Mouse (Mus musculus) thymus, adult 2 months (tissue): ENCODE results near the gene Rasa2.

ENCODE experiments used
- CTCF ChIP-seq: fragments of 200-500 bp; IDR thresholded peaks from 2 replicates; pipeline ENCODE4 v1.5.1; 2012; ENCODE audit warnings: mild to moderate bottlenecking, control low read depth, low read length, moderate library complexity, borderline replicate concordance; ENCODE audit not compliant: control insufficient read depth, poor library complexity, insufficient read depth; ENCODE audit errors: extremely low read depth
- POLR2A ChIP-seq: fragments of 200-500 bp; IDR thresholded peaks from 2 replicates; pipeline ENCODE4 v1.6.1; 2012; ENCODE audit warnings: mild to moderate bottlenecking, low read length, control low read depth, moderate library complexity; ENCODE audit not compliant: control insufficient read depth, poor library complexity, insufficient read depth; ENCODE audit errors: extremely low read depth

DNA sequence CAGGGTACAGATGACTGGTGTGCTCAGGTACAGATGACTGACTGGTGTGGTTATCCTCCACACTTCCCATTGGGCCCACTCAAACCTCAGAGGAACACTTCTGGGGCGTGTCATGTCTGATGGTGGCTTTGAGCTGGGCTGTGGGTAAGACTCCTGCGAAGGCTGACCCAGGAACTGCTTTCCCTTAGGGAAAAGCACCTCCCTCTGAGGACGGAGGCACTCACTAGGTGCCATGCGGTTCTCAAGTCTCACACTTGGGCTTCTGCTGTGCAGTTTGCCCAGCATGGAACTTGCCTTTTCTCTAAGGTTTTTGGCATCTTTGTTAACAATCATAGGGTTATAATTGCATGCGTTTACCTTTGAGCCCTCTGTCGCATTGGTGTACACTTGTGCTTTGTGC, 96.0 kb downstream of the Rasa2 start:
- TF ChIP-seq CTCF, result no peak
- TF ChIP-seq POLR2A, result no peak
